Mouse (Mus musculus) lung, adult 2 months (tissue): ENCODE measurements at regions not wholly inside any gene's neighbourhood (a gene's known extent, or its start where the extent isn't known, plus 50 kb on each side); places are given as distances from the start of the nearest gene placed in this dataset.

Source experiments
- DNase-seq: peaks from one replicate; pipeline ENCODE4 v3.0.0; 2022
- H3K4me1 ChIP-seq: fragments of 200-500 bp; 2 replicates; pipeline ENCODE4 v1.6.1; 2011; ENCODE audit warnings: low read length; ENCODE audit not compliant: control insufficient read depth, insufficient read depth
- H3K4me3 ChIP-seq: fragments of 200-500 bp; replicated peaks from 2 replicates; pipeline ENCODE3; 2011; ENCODE audit warnings: low read depth, mild to moderate bottlenecking, control low read depth, low read length; ENCODE audit errors: extremely low read depth
- CTCF ChIP-seq: fragments of 200-500 bp; IDR thresholded peaks from 2 replicates; pipeline ENCODE4 v1.5.1; 2011; ENCODE audit warnings: mild to moderate bottlenecking, low read length, control low read depth; ENCODE audit not compliant: insufficient read depth
- POLR2A ChIP-seq: fragments of 200-500 bp; IDR thresholded peaks from 2 replicates; pipeline ENCODE4 v1.6.1; 2011; ENCODE audit warnings: low read depth, mild to moderate bottlenecking, control low read depth, low read length, borderline replicate concordance; ENCODE audit errors: extremely low read depth
- WGBS: fragments of 180-500 bp; shearing (Covaris S2); methylation state at CpG from one replicate; pipeline ENCODE4 v1.1.7; 2018; 5-methylcytosine and 5-hydroxymethylcytosine counted together

- DNase-seq: no peak
- Histone ChIP-seq H3K4me3 (no peak overlapping the region), H3K4me1 (no peaks in the 10 kb centered on the region)
- TF ChIP-seq POLR2A (no peak), CTCF (no peak)
- WGBS: 88% methylated on average over 4 of the region's 4 CpGs
These were observed 251.7 kb upstream of the Mad2l1 start for GRCm38 (mm10) chr6:66283521-66283920.

- H3K4me3 ChIP-seq: no peak overlapping the region
- no peak for TF ChIP-seq CTCF
- TF ChIP-seq POLR2A: no peak
- DNase-seq: no peak
- no peaks in the 10 kb centered on the region for H3K4me1 ChIP-seq
These were observed 247.6 kb upstream of the Mad2l1 start for GRCm38 (mm10) chr6:66287607-66288006.

GRCm38 (mm10) chr6:66289196-66289595 lies 246.0 kb upstream of the Mad2l1 start:
- Histone ChIP-seq H3K4me3 (no peak overlapping the region), H3K4me1 (no peaks in the 10 kb centered on the region)
- no peak for TF ChIP-seq CTCF
- no peak for TF ChIP-seq POLR2A
- 46% methylated on average over 3 of the region's 3 CpGs for WGBS
- no peak for DNase-seq

- Histone ChIP-seq H3K4me1 (no peaks in the 10 kb centered on the region), H3K4me3 (no peak overlapping the region)
- TF ChIP-seq CTCF (no peak), POLR2A (no peak)
- DNase-seq: no peak
- whole genome bisulfite sequencing: 62% methylated on average over 2 of the region's 2 CpGs
These were observed 243.6 kb upstream of the Mad2l1 start for GRCm38 (mm10) chr6:66291576-66291975.

- TF ChIP-seq POLR2A (no peak), CTCF (no peak)
- Histone ChIP-seq H3K4me1 (no peaks in the 10 kb centered on the region), H3K4me3 (no peak overlapping the region)
- no peak for DNase-seq
- WGBS: 84% methylated on average over 4 of the region's 4 CpGs
These were observed 237.1 kb upstream of the Mad2l1 start for GRCm38 (mm10) chr6:66298056-66298455.

- Histone ChIP-seq H3K4me1 (no peaks in the 10 kb centered on the region), H3K4me3 (no peak overlapping the region)
- DNase-seq: no peak
- TF ChIP-seq POLR2A (no peak), CTCF (no peak)
These were observed 235.0 kb upstream of the Mad2l1 start for GRCm38 (mm10) chr6:66300189-66300588.

GRCm38 (mm10) chr6:66344848-66345247 lies 190.3 kb upstream of the Mad2l1 start:
- Histone ChIP-seq H3K4me3 (no peak overlapping the region), H3K4me1 (no peaks in the 10 kb centered on the region; the same call in 1 of the 2 replicates)
- TF ChIP-seq POLR2A (no peak), CTCF (no peak)
- DNase-seq: no peak
- 86% methylated on average over 2 of the region's 2 CpGs for WGBS

- DNase-seq: no peak
- no peak for TF ChIP-seq CTCF
- no peak for TF ChIP-seq POLR2A
- WGBS: 79% methylated on average over 2 of the region's 2 CpGs
- H3K4me1 ChIP-seq: no peaks in the 10 kb centered on the region
- no peak overlapping the region for H3K4me3 ChIP-seq
These were observed 187.8 kb upstream of the Mad2l1 start for GRCm38 (mm10) chr6:66347356-66347755.

GRCm38 (mm10) chr6:66361130-66361529 lies 174.1 kb upstream of the Mad2l1 start:
- H3K4me1 ChIP-seq: 0 out of 2 replicates have a peak, but pooled peaks cover 2% of the 10 kb centered on the region
- no peak for DNase-seq
- H3K4me3 ChIP-seq: no peak overlapping the region
- 41% methylated on average over 3 of the region's 3 CpGs for WGBS
- no peak for TF ChIP-seq CTCF
- no peak for TF ChIP-seq POLR2A

- DNase-seq: no peak
- Histone ChIP-seq H3K4me3 (no peak overlapping the region), H3K4me1 (no peaks in the 10 kb centered on the region)
- TF ChIP-seq POLR2A: no peak
- TF ChIP-seq CTCF: no peak
These were observed 167.9 kb upstream of the Mad2l1 start for GRCm38 (mm10) chr6:66367263-66367662.
